Mouse (Mus musculus): ENCODE measurements around the gene Gm8265.
"Not testable (repeated sequence)": the region's sequence is repeated elsewhere in the genome, so short reads cannot be mapped to it uniquely, and the experiment has no call there.

The Gm8265 gene

GRCm38 (mm10) chr14:5632928-5633327 is at the start of gene Gm8265:
Gene Gm8265, minus strand, starts transcription at chr14:5633028.
- not testable (repeated sequence) for DNase-seq (ENCODE audit: low read depth)
